Mouse (Mus musculus) left cerebral cortex, postnatal 4 days (tissue): ENCODE measurements around the gene Kcnj15. TPM values are rescaled to one million over a fixed set of nuclear protein-coding genes. Genes with fewer than 3 reads are reported as not detected.

Experiments
- DNase-seq: peaks from one replicate; pipeline ENCODE4 v3.0.0-alpha.2; 2022
- intact Hi-C: fragments of 180-260 bp; cut with DNase I; formaldehyde crosslinking; loops from one replicate; pipeline ENCODE4 v1.15.1; 2025
- total RNA-seq, 2 experiments: library from RNA; stranded (reverse); gene quantifications; 2 replicates each; pipeline ENCODE4 v1.2.3; 2021

The Kcnj15 gene
- total RNA-seq, 2 experiments from 2014 or later: 0.14 TPM

DNA sequence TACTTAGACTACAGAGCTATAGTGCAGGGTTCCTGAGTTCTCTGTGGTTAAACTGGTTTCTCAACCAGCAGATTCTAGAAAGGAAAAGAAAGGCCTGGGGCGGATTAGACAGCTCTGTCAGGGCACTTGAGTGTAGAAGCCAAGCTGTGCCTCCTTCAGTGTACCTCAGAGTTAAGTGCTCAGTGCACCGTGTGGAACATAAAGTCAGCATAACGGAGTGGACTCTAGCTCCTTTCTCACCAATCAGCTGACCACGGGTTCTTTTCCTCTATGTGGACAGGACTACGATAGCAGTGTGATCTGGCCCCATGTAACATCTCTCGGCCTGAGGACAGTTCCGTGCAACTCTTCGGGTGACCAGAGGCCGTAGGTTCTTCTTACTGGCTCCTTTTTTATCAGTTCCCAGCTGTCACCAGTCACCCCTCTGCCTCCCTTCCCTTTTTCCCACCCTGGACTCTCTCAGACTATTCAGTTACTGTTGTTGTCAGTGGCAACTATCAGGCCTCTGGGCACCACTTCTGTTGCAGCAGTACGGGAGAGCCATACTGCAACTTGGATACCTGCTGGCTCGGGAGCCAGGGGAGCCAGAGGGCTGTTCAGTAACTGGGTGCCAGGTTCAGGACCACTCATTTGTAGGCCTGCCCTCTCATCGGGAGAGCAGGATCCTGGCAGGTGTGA lies 12.6 kb upstream of the Kcnj15 start:
- DNase-seq: no peak
- intact Hi-C loops: no loop called here

DNA sequence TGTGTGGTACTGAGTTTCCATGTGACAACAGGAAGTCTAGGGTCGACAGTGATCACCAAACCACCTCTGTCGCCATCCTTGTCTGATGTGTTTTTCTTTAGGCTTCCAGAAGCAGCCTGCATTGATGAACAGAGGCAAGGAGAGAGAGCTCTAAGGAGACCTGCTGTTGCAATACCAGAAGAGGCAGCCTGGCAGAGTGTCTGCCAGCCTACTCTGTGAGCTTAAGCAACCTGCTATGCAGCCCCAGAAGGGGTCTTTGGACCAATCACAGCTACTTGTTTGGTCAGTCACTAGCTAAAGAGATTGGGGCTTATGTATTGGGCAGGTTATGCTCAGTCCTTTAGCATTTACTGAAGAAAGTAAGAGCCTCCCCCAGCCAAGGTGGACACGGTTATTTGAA lies 11.9 kb upstream of the Kcnj15 start:
- DNase-seq: no peak
- intact Hi-C loops: no loop called here

- intact Hi-C loops: no loop called here
- DNase-seq: no peak
Measured at GRCm38 (mm10) chr16:95248646-95249045, 8.7 kb upstream of the Kcnj15 start.

GRCm38 (mm10) chr16:95256648-95257047 lies 710 bp upstream of the Kcnj15 start:
- no peak for DNase-seq
- intact Hi-C loops: no loop called here

- DNase-seq: no peak
- intact Hi-C loops: no loop called here
Measured at GRCm38 (mm10) chr16:95258100-95258499, 742 bp downstream of the Kcnj15 start.

GRCm38 (mm10) chr16:95259505-95259904 lies 2.1 kb downstream of the Kcnj15 start:
- intact Hi-C loops: no loop called here
- no peak for DNase-seq

DNA sequence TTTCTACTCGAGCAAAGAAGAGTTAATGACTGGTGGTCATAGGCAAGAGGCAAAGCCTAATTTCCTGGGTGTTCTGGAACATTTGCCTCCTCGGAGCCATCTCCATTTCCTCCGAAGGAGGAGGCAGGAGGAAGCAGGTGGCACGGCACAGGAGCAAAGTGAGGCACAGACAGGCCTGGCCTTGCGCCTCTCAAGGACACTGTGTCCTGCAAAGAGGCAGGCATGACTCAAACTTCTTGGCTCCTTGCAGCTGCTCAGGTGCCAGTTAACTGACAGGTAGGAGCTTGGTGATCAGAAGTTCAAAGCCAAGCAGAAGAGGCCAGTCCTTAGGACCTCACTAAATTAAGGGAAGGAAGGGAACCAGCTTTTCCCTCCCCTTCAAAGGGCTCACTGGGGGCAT lies 3.3 kb downstream of the Kcnj15 start:
- intact Hi-C loops: no loop called here
- no peak for DNase-seq

DNA sequence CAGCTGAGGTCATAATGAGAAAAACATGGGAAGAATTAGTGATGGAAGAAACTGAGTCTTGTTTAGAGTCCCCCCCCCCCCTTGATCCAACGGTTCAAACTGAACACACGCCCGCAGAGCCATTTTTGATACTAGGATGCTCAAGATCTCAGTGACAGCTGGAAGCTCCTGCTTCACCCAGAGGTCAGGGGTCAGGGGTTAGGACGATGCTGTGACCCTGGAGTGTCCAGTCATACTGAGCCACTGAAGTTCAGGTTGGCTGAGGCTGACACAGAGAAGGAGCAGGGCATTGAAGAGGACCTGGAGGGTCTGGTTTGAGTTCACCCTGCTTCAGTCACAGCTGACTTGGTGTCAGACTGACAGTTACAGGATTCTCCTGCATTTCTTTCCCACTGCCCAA lies 4.4 kb downstream of the Kcnj15 start:
- intact Hi-C loops: no loop called here
- no peak for DNase-seq

DNA sequence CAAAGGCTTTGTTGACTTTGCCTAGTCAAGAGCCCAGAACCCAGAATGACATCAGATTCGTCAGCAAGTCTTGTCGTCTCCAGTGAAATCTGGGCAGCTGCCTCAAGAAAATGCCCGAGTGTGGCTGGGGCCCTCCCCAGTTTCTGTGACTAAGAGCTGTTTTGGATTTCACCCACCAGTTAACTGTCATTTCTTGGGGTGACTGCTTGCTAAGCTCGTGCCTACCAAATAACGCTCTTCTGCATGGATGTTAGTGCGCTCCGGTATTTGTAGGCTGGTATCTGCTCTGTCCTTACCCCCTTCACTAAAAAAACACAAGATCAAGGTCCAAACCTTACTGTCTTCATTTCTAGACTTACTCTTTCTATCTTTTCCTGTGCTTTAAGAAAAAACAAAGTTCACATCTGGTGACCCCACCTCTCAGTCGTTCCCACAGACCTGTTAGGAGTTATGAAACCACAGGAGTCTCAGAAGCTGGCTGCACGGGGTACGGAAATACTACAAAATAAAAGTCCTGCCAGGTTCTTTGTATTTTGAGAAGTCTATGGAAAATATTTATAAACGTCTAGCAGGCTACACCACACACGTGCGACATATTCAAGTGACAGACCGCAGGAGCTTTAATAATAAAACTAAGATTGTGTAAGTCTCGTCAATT lies 5.5 kb downstream of the Kcnj15 start:
- no peak for DNase-seq
- intact Hi-C loops: no loop called here

DNA sequence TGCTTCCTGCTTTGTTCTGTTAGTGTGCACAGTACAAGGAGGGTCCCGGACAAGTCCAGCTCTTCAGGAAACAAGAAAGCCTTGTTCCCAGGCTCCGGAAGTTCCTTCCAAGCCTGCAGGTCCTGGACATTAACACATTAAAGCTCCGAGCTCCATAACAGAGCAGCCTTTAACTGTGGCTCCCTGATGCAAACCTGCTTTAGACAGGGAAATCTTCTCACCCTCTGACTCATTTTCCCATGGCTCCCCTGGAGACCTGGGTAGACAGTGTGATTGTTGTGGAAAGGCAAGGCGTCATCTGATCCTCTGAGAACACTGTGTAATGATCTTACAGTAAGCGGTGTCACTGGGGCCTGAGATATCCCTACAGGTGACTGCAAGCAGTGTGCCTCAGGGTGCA lies 7.0 kb downstream of the Kcnj15 start:
- intact Hi-C loops: no loop called here
- DNase-seq: no peak

GRCm38 (mm10) chr16:95267481-95268183 lies 10.3 kb downstream of the Kcnj15 start:
- intact Hi-C loops: no loop called here
- no peak for DNase-seq

GRCm38 (mm10) chr16:95269610-95270009 lies 12.3 kb downstream of the Kcnj15 start:
- DNase-seq: no peak
- intact Hi-C loops: no loop called here

DNA sequence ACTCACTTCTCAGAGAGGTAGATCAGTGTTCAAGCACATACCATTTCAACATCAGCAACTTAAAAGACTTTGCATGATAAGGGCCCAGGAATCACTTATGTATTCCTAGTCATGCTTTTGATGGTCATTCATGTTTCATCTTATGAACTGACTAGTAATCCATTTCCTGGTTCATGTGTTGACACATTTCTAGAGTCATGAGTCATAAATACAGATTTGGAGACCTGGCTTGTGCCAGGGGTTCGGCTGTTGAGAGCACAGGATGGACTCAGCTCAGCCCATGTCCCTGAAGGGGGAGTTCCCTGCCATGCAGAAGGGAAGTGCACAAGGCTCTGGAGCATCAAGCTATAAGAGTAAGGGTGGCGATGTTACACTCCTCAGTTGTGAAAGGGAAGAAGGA lies 15.7 kb downstream of the Kcnj15 start:
- intact Hi-C loops: no loop called here
- DNase-seq: no peak

- DNase-seq: no peak
- intact Hi-C loops: no loop called here
Measured at GRCm38 (mm10) chr16:95275713-95276502, 18.6 kb downstream of the Kcnj15 start.

DNA sequence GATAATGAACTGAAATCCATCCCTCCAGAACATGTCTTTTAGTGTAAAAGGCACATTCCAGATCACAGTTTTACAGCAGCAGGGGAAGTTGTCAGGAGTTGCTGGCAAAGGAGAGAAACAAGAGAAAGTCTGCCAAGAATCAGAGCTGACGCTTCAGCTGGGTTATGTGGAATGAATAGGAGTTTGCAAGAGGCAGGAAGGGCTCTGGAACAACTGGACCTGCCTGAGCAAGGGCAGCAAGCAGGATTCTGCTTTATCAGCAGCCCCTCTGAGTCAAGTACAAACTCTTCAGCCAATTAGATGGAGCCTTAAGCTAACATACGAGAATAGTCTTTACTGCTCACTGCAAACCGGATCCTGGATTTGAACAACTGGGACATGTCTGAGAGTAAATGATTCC lies 21.7 kb downstream of the Kcnj15 start:
- intact Hi-C loops: no loop called here

DNA sequence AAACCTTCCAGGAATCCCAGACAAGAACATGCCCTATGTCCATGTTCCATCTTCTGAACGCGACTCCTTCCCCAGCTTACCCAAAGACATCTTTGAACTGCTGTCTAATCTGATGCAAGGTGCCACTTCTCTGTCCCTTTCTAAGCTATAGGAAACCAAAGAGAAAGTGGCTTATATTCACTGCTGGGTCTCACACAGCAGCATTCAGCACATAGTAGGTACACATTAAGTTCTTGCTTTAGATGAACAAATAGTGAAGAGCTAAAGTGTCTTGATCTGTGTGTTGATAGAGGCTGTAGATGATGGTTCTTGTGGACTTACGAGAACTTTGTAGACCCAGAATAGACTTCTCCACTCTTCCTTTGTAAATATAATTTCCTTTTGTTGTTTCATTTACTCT lies 23.0 kb downstream of the Kcnj15 start:
- intact Hi-C loops: no loop called here
- DNase-seq: no peak

More for the DNA sequence above, 21.7 kb downstream of the Kcnj15 start:
- DNase-seq: no peak

- no peak for DNase-seq
Measured at GRCm38 (mm10) chr16:95283369-95283768, 26.0 kb downstream of the Kcnj15 start.

GRCm38 (mm10) chr16:95284085-95284727 lies 26.8 kb downstream of the Kcnj15 start:
- intact Hi-C loops: no loop called here
- no peak for DNase-seq

More at GRCm38 (mm10) chr16:95283369-95283768, 26.0 kb downstream of the Kcnj15 start:
- intact Hi-C loops: no loop called here

DNA sequence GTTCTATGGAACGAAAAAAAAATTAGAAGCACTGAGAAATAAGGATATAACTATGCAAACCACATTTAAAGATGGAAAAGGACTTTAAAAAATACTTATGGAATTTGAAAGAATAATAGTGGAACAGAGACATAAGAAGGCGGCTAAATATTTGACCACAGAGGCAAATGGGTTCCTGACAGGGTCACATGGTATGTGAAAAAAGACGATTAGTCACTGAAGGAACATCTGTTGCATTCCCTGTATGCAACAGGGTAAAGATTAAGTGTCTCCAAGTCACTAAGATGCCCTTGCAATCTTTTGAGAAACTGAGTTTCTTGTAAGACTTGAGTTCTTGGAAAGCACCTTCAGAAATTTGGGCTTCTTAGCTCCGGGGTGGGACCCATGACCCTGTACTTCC lies 27.7 kb downstream of the Kcnj15 start:
- no peak for DNase-seq
- intact Hi-C loops: no loop called here

GRCm38 (mm10) chr16:95285767-95286166 lies 28.4 kb downstream of the Kcnj15 start:
- DNase-seq: no peak
- intact Hi-C loops: no loop called here

- intact Hi-C loops: no loop called here
- no peak for DNase-seq
Measured at GRCm38 (mm10) chr16:95287656-95288055, 30.3 kb downstream of the Kcnj15 start.
